Mouse (Mus musculus) cerebellum, postnatal 4 days (tissue): ENCODE results near the gene Sema4g.
A peak's percentile ranks its signal among the peaks of the same experiment; 100 is the strongest.

Source experiments
- DNase-seq, 2 experiments: peaks; one replicate each; pipeline ENCODE4 v3.0.0; 2022; ENCODE audit warnings: low spot score in 2 of 2, mixed read lengths in 1 of 2

Sema4g gene

GRCm38 (mm10) chr19:44988831-44989566, at the start of gene Sema4g:
TSS of gene Sema4g (plus strand) at chr19:44989101.
- peak in 1 of 2 experiments; percentile 49 for DNase-seq

- no peak for DNase-seq
These were observed 29.3 kb upstream of the Sema4g start for GRCm38 (mm10) chr19:44959633-44960032.

GRCm38 (mm10) chr19:44965978-44966377, 22.9 kb upstream of the Sema4g start:
- no peak for DNase-seq

GRCm38 (mm10) chr19:44968329-44968728, 20.6 kb upstream of the Sema4g start:
- DNase-seq: no peak

GRCm38 (mm10) chr19:44976636-44977035, 12.3 kb upstream of the Sema4g start:
- DNase-seq: no peak

GRCm38 (mm10) chr19:44977148-44977547, 11.8 kb upstream of the Sema4g start:
- no peak for DNase-seq

- no peak for DNase-seq
These were observed 8.1 kb upstream of the Sema4g start for GRCm38 (mm10) chr19:44980787-44981186.

GRCm38 (mm10) chr19:44982477-44983115, 6.3 kb upstream of the Sema4g start:
- DNase-seq: no peak

GRCm38 (mm10) chr19:44983366-44983765, 5.5 kb upstream of the Sema4g start:
- no peak for DNase-seq

- no peak for DNase-seq
These were observed 4.5 kb upstream of the Sema4g start for GRCm38 (mm10) chr19:44984420-44984819.

- DNase-seq: no peak
These were observed 3.5 kb upstream of the Sema4g start for GRCm38 (mm10) chr19:44985159-44985988.

- DNase-seq: no peak
These were observed 1.9 kb upstream of the Sema4g start for GRCm38 (mm10) chr19:44987004-44987403.

- DNase-seq: no peak
These were observed 1.1 kb upstream of the Sema4g start for GRCm38 (mm10) chr19:44987851-44988250.

- no peak for DNase-seq
These were observed 580 bp upstream of the Sema4g start for GRCm38 (mm10) chr19:44988321-44988720.

GRCm38 (mm10) chr19:44989567-44990495, 930 bp downstream of the Sema4g start:
- DNase-seq: peak in 1 of 2 experiments; percentile 7

GRCm38 (mm10) chr19:44991031-44991430, 2.1 kb downstream of the Sema4g start:
- DNase-seq: peak in 1 of 2 experiments; percentile 17

- peak in 1 of 2 experiments; percentile 17 for DNase-seq
These were observed 3.3 kb downstream of the Sema4g start for GRCm38 (mm10) chr19:44992246-44992645.

GRCm38 (mm10) chr19:44992712-44993111, 3.8 kb downstream of the Sema4g start:
- DNase-seq: no peak

GRCm38 (mm10) chr19:44997786-44998185, 8.9 kb downstream of the Sema4g start:
- no peak for DNase-seq

GRCm38 (mm10) chr19:44999647-45000046, 10.7 kb downstream of the Sema4g start:
- no peak for DNase-seq

- no peak for DNase-seq
These were observed 13.4 kb downstream of the Sema4g start for GRCm38 (mm10) chr19:45002301-45002700.
